Mouse (Mus musculus) megakaryocyte, embryonic 14.5 days (primary cell): ENCODE data around the gene Ulk1. TPM values are rescaled to one million over a fixed set of nuclear protein-coding genes. Genes with fewer than 3 reads are reported as not detected.
"Not testable (repeated sequence)": the region's sequence is repeated elsewhere in the genome, so short reads cannot be mapped to it uniquely, and the experiment has no call there.

Experiments
- H3K27me3 ChIP-seq: replicated peaks from 2 replicates; pipeline ENCODE3; 2012; ENCODE audit warnings: inconsistent platforms
- H3K36me3 ChIP-seq: replicated peaks from 2 replicates; pipeline ENCODE3; 2012; ENCODE audit warnings: low read length, inconsistent platforms, mixed read lengths
- H3K4me1 ChIP-seq: 2 replicates; pipeline ENCODE4 v1.6.1; 2012; ENCODE audit warnings: inconsistent platforms
- H3K4me3 ChIP-seq: replicated peaks from 2 replicates; pipeline ENCODE3; 2012; ENCODE audit warnings: moderate library complexity, mild to moderate bottlenecking, inconsistent platforms
- H3K9me3 ChIP-seq: 2 replicates; pipeline ENCODE4 v1.6.1; 2012; ENCODE audit warnings: inconsistent platforms
- FLI1 ChIP-seq: IDR thresholded peaks from 2 replicates; pipeline ENCODE4 v1.6.1; 2012; ENCODE audit warnings: low read length, inconsistent platforms, mixed read lengths
- GATA1 ChIP-seq: IDR thresholded peaks from 3 replicates; pipeline ENCODE4 v1.6.1; 2012; ENCODE audit warnings: mixed read lengths, low read length, inconsistent platforms, borderline replicate concordance
- polyA plus RNA-seq: library from polyadenylated mRNA; stranded (reverse); fragments of >175 nt; gene quantifications from 2 replicates; pipeline ENCODE4 v1.2.3, GENCODE M21; 2012; ENCODE audit warnings: low replicate concordance; ENCODE audit not compliant: insufficient read depth

Ulk1 gene
- polyA plus RNA-seq, 1 experiment: 46.2 TPM

DNA sequence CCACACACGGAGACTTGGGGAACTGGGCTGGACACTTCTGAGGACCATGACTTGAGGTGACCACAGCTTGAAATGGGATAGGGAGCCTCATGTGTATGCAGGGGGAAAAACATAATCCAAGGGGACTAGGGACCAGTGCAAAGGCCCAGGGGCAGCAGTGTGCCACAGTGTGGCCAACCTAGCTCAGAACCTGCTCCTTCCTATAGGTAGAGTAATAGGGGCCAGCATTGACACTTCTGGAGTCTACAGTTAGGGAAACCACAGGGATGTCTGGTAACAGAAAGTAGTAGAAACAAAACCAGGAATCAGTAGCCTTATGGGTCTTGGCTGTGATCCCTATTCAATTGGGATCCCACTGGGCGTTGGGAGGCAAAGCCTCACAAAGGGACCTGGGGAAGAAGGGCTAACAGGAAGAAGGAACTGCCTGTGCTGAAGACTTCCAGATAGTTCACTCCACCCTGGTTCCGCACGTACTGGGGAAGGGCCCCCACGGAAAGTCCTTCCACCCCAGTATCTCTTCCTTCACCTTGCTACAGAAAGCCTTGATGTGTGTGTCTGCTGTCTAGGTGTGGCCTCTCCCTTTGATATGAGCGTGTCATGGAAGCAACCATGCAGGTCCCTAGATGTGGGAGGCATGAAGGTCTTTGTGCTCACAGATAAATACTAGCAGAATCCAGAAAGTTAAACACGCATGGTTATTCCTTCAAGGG is 28.2 kb downstream of the Ulk1 start:
- Histone ChIP-seq H3K27me3 (no peaks in the 10 kb centered on the region), H3K4me1 (peaks cover 55% of the 10 kb centered on the region), H3K36me3 (peaks cover 45% of the 10 kb centered on the region), H3K4me3 (peak overlapping the region; percentile 95), H3K9me3 (no peaks in the 10 kb centered on the region)
- no peak for TF ChIP-seq FLI1
- no peak for TF ChIP-seq GATA1

DNA sequence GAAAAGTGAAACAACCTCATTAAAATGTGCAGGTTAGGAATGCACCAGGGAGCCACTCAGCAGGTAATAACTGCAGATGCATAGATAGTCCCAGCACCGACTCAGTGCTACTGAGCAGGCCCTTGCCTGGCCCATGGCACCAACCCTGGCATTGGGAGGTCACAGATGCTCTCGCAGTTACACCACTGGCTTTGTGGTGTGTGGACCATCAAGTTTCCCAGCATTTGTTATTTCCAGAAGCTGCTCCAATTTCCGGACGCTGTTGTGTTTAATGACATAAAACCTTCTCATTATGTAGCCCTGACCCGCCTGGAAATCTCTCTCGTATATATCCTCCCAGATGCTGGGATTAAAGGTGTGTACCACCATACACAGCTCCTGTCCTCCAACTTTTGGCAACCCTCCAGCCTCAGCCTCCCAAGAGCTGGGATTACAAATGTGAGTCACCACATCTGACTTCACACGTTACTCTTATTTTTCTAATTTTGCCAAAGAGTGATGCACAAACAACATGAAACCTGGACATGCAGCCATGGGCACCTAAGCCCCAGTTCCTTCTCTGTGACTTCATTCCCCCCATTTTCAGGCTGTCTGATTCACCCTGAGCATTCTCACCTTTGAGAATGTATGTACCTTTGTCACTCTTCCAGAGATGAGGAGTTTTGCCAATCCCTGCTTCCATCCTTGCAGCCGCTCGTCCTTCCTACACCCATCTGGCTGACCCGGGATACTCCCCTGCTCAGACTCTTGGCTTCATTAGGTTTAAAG is 29.0 kb downstream of the Ulk1 start:
- Histone ChIP-seq H3K36me3 (peaks cover 45% of the 10 kb centered on the region), H3K4me3 (peak overlapping the region; percentile 95), H3K9me3 (no peaks in the 10 kb centered on the region), H3K27me3 (no peaks in the 10 kb centered on the region), H3K4me1 (peaks cover 55% of the 10 kb centered on the region)
- TF ChIP-seq FLI1 (no peak), GATA1 (no peak)

DNA sequence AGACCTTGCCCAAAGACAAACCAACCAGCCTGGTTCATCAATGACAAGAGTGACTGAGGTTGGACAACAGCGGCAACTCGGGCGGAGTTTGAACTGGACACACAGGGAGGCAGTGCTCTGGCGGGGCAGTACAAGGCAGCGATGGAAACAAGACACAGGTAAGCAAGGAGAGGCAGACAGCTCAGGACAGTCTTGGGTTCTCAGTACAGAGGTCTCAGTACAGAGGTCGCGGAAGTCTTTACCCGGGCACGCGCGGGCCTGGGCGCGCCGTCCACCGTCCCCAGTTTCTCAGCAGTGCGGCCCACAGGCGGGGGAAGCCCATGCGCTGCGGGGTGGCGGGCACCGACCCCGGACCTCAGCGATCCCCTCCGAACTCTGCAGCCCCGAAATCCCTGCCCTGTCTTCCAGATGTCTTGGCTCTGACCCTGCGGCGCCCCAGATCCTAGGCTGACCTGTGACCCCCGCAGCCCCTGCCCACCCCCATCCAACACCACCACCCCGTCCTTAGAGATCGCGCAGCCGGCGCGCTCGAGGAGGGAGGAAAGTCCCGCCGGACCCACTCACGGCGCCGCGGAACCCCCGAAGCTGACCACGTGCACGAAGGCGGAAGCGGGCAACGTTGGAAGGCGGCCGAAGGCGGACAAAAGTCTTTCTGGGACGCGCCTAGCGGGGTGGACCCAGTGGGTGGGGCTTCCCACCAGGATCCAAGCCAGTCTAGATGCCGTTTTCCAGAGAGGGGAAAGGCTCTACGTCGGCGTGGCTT is 29.7 kb downstream of the Ulk1 start, which contains the start of gene Pus1:
Gene Pus1 (minus strand): TSS at position 662 of the 763 bp plus-strand sequence.
- no peaks in the 10 kb centered on the region for H3K9me3 ChIP-seq
- H3K36me3 ChIP-seq: peaks cover 46% of the 10 kb centered on the region
- no peaks in the 10 kb centered on the region for H3K27me3 ChIP-seq
- H3K4me3 ChIP-seq: peak within 1 kb of the TSS; percentile 95
- peaks cover 55% of the 10 kb centered on the region for H3K4me1 ChIP-seq
- TF ChIP-seq GATA1: no peak
- TF ChIP-seq FLI1: no peak

- TF ChIP-seq GATA1 (no peak), FLI1 (no peak)
- no peaks in the 10 kb centered on the region for H3K27me3 ChIP-seq
- no peaks in the 10 kb centered on the region for H3K9me3 ChIP-seq
- H3K4me1 ChIP-seq: peaks cover 61% of the 10 kb centered on the region
- peak overlapping the region; percentile 95 for H3K4me3 ChIP-seq
- H3K36me3 ChIP-seq: peaks cover 49% of the 10 kb centered on the region
Observed at GRCm38 (mm10) chr5:110779276-110779997, 30.5 kb downstream of the Ulk1 start.

- Histone ChIP-seq H3K36me3 (peaks cover 54% of the 10 kb centered on the region), H3K4me1 (peaks cover 69% of the 10 kb centered on the region), H3K4me3 (no peak overlapping the region), H3K27me3 (no peaks in the 10 kb centered on the region), H3K9me3 (no peaks in the 10 kb centered on the region)
- TF ChIP-seq GATA1 (no peak), FLI1 (no peak)
Observed at GRCm38 (mm10) chr5:110778263-110778662, 31.6 kb downstream of the Ulk1 start.

- Histone ChIP-seq H3K4me3 (no peak overlapping the region), H3K27me3 (no peaks in the 10 kb centered on the region), H3K4me1 (peaks cover 60% of the 10 kb centered on the region), H3K36me3 (peaks cover 65% of the 10 kb centered on the region), H3K9me3 (no peaks in the 10 kb centered on the region)
- no peak for TF ChIP-seq GATA1
- TF ChIP-seq FLI1: no peak
Observed at GRCm38 (mm10) chr5:110776141-110776540, 33.8 kb downstream of the Ulk1 start.

GRCm38 (mm10) chr5:110774511-110774910 is 35.4 kb downstream of the Ulk1 start:
- TF ChIP-seq FLI1: no peak
- TF ChIP-seq GATA1: no peak
- Histone ChIP-seq H3K4me3 (no peak overlapping the region), H3K36me3 (peaks cover 65% of the 10 kb centered on the region), H3K27me3 (no peaks in the 10 kb centered on the region), H3K4me1 (peaks cover 48% of the 10 kb centered on the region), H3K9me3 (no peaks in the 10 kb centered on the region)

- Histone ChIP-seq H3K36me3 (peaks cover 57% of the 10 kb centered on the region), H3K4me1 (peaks cover 47% of the 10 kb centered on the region)
- not testable (repeated sequence) for H3K4me3 ChIP-seq, H3K27me3 ChIP-seq, H3K9me3 ChIP-seq
Observed at GRCm38 (mm10) chr5:110772945-110773344, 37.0 kb downstream of the Ulk1 start.

- H3K36me3 ChIP-seq: peaks cover 44% of the 10 kb centered on the region
- TF ChIP-seq FLI1: peak; percentile 59; the same call in 1 of the 2 replicates
- TF ChIP-seq GATA1: no peak
- peak within 1 kb of the TSS; percentile 99 for H3K4me3 ChIP-seq
- peaks cover 54% of the 10 kb centered on the region for H3K4me1 ChIP-seq
- no peaks in the 10 kb centered on the region for H3K27me3 ChIP-seq
- H3K9me3 ChIP-seq: no peaks in the 10 kb centered on the region
Observed at GRCm38 (mm10) chr5:110770448-110771158, 39.3 kb downstream of the Ulk1 start, which contains the start of gene Ep400. Gene Ep400 (minus strand): TSS chr5:110770717.
